Mouse (Mus musculus): ENCODE results near the gene Gm5129.

- TF ChIP-seq ZNF384 (IDR thresholded peaks at IDR 0.05; ENCODE audit: low read depth, low read length) (no peak), MAFK (IDR thresholded peaks at IDR 0.05; ENCODE audit: insufficient read depth, low read depth, low read length) (no peak)
These were observed 1.7 kb upstream of the Gm5129 start for GRCm38 (mm10) chr5:29737471-29737870.

Measured in ES-E14 (cell line).